Mouse (Mus musculus) heart, adult 2 months (tissue): ENCODE data around the gene Otud7b.

Experiments used
- CTCF ChIP-seq: fragments of 200-600 bp; IDR thresholded peaks from 2 replicates; pipeline ENCODE4 v1.8.1; 2022; ENCODE audit warnings: antibody characterized with exemption, mild to moderate bottlenecking, moderate library complexity
- EP300 ChIP-seq: fragments of 200-500 bp; IDR thresholded peaks from 2 replicates; pipeline ENCODE4 v1.6.1; 2011; ENCODE audit warnings: low read depth, low read length, control low read depth; ENCODE audit not compliant: insufficient read depth
- POLR2A ChIP-seq: fragments of 200-500 bp; IDR thresholded peaks from 2 replicates; pipeline ENCODE4 v1.6.1; 2011; ENCODE audit warnings: mild to moderate bottlenecking, low read depth, low read length, control low read depth; ENCODE audit not compliant: insufficient read depth

DNA sequence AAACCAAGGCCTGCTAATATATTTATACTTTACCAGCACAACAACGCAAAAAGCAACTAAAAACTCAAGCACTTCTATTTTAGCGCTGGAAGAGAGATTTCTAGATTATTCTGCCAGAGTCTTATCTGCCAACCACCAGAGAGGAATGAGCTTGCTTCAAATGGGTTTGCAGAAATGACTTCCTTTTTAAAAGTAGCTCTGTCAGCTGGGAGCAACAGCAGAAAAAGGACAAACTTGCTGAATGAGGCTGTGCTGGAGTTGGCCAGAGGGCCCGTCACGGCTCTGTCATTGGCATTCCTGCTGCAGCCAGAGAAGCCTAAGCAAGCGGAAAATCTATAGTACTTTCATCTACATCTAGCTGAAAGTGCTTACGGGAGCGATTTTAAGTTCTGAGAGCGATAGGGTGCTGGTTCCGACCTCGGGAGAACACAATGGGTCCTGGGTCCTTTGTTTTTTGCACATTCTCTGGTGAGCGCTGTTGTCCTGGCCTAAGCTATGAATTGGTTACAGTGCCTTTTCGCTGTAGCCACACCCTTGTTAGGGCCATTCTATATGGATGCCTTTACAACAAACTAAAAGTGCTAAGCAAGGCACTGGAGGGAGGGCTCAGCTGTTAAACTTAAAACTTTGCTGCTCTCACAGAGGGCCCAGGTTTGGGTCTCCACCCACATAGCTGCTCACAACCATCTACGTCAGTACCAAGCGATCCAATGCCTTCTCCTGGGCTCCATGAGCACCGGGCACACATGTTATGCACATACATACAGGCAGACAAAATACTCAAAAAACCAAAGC is 21.4 kb upstream of the Otud7b start:
- TF ChIP-seq CTCF, result no peak
- TF ChIP-seq EP300, result no peak
- no peak for TF ChIP-seq POLR2A
